Mouse (Mus musculus): ENCODE results near the gene Ptprj. TPM values are rescaled to one million over a fixed set of nuclear protein-coding genes. Genes with fewer than 3 reads are reported as not detected.

Gene Ptprj
- total and polyA plus RNA-seq, 3 experiments: 2.6 to 20.6 (median 15.2) TPM

DNA sequence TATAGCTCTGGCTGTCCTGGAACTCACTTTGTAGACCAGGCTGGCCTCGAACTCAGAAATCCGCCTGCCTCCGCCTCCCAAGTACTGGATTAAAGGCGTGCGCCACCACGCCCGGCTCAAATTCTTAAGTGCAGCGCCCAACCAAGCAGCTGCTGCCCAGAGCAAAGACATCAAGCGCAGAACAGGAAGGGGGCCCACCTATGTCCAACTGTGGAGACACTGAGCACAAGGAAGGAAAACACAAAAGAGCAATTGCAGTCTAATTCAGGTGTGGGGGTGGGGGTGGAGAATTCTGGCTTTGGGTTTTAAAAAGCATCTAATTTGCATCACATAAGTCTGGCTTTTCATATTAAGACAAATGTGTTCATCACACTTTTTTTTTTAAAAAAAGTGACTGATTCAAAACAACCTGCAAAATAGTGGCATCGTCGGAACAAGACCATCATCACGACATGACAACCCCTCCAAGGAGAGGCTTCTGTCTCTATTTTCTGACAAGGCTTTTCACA lies 20.7 kb downstream of the Ptprj start:
- DNase-seq: no peak

DNA sequence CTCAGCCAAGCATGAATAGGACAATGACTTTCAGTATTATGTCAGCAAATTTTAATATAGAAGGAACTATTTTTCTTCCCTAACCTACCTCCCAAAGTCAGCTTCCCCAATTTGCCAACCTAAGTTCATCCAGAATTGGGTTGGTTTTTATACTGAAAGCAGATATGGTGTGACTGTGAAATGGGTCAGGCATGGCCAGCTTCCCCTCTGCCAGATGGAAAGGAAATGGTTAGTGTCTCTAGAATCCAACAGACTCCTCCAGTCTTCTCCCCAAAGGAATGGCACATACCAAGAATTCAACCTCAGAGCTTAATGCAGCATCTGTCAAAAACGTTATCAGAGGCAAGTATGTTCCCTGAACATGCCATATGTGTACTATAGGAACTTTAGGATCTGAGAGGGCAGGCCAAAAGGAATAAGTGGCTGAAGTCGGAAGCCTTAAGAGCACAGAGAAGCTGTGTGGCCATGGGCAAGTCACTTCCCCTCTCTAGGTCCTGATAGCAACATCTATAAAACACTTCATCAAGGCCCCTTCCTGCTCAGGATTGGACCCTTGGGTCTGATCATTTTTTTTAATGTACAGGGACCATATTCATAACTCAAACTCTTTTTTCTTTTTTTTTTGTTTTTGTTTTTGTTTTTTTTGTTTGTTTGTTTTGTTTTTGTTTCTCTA lies 21.3 kb downstream of the Ptprj start:
- no peak for DNase-seq

DNA sequence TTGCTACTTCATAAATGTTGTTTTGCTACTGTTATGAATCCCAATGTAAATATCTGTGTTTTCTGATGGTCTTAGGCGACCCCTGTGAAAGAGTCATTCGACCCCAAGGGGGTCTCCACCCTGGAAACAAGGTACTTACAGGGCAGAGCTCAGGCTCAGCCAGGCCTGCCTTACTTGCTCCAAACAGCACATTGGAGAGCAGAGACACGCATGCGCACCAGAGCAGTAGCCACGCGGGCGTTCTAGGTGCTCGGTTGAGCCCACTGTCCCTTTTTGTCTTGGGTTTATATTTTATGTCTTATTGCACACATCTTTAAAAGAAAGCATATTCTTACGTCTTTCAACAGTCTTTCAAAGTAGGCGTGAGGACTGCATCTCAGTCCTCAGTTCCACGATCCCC lies 22.1 kb downstream of the Ptprj start:
- no peak for DNase-seq

DNA sequence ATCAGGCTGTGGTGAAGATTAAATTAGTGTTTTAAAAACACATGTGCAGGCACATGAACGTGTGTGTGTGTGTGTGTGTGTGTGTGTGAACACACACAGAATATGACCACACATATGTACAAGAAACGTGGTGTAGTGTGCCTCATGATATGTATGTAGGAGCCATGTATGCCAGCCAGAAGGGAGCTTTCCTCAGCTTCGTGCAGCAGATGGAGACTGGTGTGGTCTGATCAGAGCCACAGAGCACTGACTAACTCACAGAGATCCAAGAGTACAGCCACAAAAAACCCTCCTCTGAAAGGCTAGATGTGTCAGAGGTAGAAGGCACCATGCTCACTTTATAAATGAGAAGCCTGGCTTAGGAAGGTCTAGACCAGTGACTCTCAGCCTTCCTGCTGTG lies 22.5 kb downstream of the Ptprj start:
- no peak for DNase-seq

DNA sequence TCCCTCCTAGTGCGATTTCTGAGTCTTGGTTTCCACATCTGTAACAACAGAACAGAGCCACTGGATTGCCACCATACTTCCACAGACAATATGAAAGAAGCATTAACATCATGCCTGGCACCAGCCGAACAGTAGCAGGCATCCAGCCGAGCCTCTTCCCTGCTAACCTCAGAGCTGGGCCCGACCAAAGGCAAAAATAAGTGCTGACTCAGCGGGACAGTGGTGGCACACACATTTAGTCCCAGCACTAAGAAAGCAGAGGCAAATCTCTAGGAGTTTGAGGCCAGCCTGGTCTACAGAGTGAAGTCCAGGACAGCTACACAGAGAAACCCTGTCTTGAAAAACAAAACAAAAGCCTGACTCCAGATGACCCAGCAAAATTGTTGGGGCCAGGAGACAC lies 24.7 kb downstream of the Ptprj start:
- no peak for DNase-seq

DNA sequence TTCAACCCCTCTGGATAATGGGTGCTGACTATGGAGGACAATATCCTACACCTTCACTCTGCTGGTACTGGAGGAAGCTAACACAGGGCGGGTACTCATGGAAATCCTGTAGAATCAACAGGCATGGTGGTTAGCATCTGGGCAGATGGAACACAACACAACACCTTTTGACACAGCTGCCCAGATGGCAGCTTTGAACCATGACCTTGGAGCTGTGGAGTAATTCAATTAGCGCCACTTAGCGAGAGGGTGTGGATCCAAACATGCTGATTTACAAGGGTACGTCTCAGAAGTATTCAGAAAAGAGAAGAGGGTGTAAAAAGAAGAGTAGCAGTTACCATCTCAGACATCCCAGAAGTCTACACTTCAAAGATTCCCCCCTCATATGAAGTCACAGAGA lies 25.6 kb downstream of the Ptprj start:
- DNase-seq: no peak

DNA sequence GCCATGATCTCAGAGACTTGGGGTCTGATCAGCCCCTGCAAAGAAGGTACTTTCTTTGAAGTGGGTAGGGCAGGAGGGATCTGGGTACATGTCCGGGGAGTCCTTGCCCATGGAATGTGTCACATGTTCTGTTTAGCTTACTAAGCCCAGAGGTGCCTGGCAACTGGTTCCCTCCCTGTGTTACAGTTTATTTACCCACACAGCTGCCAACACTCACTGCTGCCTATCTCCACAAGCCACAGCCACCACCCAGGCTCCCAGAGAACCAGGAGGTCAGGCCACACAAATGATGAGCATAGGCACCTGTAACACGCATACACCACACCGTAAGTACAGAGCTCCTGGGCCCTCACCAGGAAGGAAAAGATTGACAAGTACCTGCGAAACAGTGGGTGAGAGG lies 26.6 kb downstream of the Ptprj start:
- no peak for DNase-seq

DNA sequence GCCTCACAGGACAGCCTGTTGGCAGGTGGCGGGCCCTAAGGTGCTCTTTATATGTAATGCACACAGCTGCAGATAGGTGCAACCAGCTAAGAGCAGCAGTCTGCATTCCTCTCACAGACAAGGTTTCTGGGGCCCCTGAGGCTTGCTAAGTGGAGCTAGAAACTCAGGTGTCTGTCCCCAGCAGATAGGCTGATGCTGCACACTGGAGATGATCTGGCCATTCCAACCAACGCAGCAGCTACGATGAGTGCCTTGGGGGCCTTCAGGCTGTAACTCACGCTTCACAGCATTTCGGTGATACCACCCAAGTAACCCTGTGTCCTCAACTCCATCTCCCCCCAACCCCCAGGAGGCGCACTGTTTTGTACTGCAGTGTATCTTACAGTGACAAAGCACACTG lies 29.8 kb downstream of the Ptprj start:
- no peak for DNase-seq

DNA sequence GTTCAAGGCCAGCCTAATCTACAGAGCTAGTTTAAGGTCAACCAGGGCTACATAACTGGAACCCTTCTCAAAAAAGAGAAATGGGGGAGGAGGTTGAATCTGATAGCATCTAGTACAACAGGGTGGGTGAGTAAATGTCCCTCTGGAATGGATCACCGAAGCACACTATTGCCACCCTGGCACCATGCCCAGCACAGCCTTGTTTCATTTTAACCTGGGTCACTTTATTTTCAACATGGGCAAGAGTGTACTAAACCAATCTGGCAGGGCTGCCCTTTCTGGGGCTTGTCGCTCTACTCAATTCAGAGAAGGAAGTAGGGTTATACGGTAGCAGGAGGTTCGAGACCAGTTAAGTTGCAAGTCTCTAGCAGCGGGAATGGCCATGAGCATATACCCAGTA lies 31.9 kb downstream of the Ptprj start:
- peak; percentile 35 for DNase-seq

DNA sequence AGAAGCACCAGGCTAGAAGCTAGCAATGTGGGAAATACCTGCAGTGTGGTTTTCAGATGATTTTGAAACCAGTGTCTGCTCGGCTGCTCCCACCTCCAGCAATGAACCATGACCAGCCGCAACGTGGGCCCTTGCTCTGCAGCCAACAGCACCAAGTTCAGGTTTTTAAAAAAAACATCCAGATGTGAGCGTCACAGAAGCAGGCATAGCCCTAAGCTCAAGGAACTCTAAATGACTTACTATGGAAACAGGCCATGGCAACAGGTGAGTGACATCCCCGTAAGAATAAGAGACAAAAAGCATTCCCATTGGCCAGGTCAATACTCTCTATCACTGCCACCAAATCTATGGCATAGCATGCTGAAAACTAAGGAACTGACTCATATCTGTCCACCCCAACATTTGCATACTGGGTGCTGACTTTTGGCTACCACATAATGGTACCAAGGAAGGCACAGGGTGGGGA lies 33.3 kb downstream of the Ptprj start:
- DNase-seq: no peak

DNA sequence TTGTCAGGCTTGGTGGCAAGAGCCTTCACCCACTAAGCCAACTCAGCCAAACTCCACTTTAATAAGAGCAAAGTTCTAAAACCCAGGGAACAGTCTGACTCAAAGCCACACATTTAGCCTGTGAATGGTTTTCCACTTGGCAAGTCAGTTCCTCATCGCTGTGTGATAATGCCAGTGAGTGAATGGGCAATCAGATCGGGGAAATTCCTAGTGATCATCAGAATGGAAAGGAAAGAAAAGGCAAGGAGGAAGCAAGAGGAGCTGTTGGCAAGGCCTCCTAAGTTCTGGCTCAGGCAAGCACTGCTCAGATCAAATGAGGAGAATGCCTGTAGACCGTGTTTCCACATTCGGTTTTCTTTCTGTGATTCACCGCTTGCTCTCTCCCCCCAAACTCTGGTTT lies 35.2 kb downstream of the Ptprj start:
- DNase-seq: no peak

DNA sequence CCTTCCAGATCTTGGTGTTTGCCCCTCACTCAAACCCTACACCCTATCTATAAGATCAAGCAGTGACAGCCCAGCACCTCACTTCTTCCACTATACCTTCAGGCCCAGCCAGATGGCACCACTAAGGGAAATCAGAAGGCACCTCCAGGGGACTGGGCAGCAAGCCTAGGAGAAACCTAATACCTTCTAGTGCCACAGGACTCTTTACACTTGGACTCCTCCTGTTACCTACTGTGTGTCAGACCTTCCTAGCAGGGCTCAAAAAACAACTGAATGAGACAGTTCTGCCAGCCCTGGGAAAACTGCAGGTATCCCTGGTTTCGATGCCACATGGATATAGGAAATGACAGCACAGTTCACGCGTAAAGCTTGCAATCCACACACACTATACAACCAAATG lies 36.5 kb downstream of the Ptprj start:
- no peak for DNase-seq

DNA sequence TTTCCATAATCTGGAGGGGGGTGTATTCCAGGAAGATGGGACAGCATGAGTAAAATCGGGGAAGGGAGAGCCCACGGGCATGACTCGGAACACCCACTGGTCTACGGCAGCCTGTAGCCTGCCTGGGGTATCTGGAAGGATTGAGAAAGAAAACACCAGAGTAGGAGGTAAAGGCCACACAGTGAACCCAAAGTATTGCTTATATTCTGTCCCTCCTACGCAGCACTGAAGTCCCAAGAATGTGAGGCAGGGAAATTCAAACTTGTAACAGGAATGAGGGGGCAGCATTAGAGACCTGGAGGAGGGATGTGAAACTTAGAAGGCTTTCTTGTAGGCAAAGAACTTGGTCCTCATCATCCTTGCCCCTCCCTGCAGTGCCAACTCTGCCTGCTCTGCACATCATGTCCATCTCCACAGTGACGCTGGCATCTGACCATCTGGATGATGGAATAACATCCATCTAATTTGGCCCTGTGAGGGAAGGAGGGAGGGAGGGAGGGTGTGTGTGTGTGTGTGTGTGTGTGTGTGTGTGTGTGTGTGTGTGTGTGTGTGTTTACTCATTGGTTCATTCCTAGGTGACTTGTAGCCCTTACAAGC lies 37.2 kb downstream of the Ptprj start:
- DNase-seq: no peak

DNA sequence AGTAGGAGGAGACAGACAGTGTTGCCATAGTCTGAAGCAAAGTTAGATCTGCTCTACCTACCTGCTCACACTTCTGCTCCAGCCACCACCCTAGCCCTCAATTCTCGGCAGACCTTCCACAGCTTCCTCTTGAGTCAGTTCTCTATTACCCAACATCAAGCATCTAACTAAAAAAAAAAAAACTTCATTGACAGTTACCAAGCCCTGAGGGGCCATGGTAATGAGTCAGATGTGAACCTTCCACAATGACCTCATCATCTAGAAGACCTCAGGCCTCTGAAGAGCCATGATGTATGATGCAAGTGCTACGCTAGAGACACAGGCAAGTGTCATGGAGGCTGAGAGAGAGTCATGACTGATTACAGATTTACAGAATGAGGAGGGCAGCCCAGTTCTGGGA lies 37.8 kb downstream of the Ptprj start:
- DNase-seq: peak; percentile 8

DNA sequence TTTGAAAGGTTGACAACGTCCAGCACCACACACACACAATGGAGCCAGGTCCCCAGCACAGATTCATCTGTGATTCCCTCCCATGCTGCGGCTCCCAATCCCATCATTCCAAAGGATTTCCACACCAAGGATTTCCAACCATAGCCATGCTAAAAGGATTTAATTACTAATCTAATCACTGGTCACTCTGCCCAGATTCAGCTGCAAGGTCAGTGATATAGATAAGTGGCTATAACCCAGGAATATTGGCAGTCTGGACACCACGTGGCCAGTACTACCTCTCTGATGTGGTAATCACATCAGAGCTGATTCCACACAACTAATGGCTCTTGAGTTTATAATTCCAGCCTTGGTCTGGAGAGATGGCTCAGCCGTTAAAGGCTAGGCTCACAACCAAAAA lies 41.2 kb downstream of the Ptprj start:
- DNase-seq: no peak

DNA sequence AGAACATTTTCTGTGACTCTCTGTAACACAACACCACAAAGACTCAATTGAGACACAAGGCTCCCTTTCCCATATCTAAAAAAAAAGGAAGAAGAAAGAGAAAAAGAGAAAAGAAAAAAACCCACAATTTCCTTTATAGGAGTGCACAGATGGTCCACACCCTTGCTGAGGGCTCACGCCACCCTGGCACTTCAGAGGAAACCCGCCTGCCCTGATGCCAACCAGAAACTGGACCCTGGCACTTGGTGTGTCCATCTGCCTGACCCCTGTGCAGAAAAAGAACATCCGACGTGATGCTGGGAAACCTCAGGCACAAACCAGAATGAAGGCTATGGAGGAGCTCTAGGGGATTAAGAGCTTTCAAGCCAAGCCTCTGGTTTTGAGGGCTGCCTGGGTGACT lies 43.2 kb downstream of the Ptprj start:
- no peak for DNase-seq

DNA sequence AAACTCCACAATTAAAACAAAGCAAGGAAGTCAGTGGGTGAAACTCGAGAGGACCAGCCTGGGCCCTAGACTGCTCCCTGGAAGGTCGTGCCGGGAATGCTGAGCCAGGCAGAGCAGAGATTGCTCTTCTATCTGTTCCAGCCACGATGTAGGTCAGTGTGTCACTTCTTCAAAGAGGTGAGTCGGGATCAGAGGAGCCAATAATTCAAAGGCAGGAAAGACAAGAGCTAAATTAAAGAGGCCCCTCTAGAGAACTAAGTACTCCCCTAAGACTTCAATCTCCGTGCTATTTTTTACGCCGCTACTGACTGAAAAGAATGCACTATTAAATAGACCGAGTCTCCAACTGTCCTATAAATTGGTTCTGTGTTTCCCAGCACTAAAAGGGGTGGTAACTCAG lies 43.9 kb downstream of the Ptprj start:
- DNase-seq: peak; percentile 28

DNA sequence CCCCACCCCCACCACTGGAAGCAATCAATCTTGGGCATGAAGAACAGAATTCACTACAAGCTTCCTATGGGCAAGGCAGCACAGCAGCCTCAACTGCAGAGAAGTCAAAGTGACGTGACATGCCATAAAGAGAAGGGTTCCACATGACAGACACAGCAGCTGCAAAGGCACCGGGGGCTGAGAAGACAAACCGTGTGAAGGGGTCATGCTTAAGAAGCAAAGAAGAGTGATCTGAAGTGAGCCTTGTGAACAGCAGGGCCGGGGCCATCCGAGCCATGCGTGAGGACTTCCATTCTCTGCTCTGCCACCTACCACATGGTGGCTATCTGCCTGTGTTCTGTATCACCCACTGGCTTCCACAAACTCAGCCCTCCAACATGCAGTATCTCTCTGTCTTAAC lies 45.7 kb downstream of the Ptprj start:
- DNase-seq: no peak

DNA sequence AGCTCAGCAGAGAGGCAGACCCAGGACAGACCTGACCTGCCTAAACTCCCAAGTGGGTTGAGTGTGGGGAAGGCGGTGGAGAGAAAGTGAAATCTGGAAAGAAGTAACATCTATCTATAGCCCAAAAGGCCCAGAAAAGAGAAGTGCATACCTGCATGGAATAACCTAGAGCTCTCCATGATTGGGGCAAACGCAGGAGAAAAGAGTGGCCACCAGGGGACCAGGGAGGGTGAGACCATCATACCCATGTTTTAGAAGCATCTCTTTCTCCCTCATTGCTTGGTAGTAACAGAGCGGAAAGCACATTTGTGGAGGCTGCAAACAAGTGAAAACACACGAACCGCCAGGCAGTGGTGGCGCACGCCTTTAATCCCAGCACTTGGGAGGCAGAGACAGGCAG lies 46.5 kb downstream of the Ptprj start:
- no peak for DNase-seq

DNA sequence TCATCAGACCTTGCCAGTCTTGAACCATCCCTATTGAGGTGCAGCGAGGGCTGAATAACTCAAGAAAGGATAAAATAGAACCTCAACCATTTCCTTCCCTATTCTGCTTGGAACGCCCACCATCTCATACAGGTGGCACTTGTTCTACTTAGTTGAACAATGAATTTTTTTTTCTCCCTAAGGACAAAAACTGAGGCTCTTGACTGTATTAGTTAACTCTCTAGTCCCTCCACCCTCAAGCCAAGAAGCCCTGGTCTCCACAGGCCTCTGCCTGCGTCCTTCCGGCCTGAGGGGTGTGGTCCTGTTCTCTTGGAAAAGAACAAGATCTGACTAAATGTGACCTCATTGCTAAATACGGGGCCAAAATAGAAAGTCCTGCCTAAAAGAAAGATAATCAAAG lies 48.4 kb downstream of the Ptprj start:
- no peak for DNase-seq

DNA sequence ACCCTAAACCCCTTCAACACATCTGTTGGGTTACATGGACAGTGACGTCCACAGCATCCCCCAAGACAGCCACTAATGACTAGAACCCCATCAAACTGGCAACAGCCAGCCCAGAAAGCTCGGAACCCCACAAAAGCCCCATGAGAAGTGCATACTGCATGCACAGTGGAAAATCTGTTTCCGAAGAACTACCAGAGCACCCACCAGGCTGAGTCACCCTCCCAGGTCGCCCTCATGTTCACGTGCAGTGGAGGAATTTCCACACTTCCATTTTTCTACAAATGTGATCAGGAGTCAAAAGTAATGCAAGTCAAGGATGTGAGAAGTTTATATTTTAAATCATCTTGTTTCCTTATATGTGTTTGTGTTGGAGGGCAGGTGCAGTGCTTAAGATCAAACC lies 52.3 kb downstream of the Ptprj start:
- DNase-seq: no peak

DNA sequence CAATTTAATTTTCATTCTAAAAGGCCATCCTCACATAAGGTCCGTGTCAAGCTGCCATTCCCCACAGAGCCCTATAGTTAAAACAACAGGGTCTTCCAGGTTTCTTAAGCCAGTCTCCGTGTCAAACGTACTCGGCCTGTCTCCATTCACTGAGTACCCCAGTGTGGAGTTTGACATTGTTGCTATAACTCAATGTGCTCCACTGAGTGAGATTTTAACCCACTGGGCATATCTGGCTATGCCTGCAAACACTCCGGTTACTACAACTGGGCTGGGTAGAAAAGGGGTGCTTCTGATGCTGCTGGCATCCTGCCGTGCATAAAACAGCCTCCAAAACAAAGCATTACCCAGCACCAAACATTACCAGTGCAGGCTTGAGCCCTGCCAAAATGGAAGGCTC lies 53.5 kb downstream of the Ptprj start:
- no peak for DNase-seq

DNA sequence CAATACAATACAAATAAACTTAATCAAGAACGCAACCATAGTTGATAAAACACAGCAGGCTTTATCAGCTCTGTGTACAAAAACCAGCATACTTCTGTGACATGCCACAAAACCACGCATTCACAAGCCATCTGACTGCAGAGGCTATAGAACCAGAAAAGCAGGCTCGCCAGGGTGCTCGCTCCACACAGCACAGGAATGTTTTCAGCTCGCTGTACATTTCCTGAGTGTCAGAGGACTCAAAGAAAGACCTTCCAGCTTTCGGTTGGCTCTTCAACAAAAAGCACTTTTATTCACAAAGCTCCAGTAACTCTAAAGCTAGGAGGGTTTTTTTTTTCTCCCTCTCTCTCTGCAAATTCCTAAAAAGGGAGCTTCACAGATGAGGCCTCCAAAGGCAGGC lies 53.9 kb downstream of the Ptprj start:
- DNase-seq: no peak

DNA sequence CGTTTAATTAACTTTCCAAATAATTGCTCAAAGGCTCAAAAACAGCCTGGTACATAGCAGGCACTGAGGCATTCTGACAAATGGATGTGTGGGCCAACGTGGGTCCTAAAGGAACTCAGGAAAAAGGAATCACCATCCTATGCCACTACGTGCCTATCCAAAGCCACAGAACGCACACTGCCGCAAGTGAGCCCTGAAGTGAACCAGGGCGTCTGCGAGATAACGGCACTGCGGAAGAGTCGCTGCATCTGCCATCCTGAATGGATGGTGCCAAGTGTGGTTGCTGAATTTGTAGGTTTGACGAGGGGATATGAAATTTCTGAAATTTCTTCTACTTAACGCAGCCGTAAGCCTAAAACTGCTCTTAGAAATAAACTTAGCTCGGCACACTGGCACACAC lies 54.6 kb downstream of the Ptprj start:
- no peak for DNase-seq
